Mouse (Mus musculus): ENCODE measurements at regions not wholly inside any gene's neighbourhood (a gene's known extent, or its start where the extent isn't known, plus 50 kb on each side); places are given as distances from the start of the nearest gene placed in this dataset.

GRCm38 (mm10) chr3:9200156-9200555 lies 409.7 kb downstream of the Zfp704 start:
- no peaks in the 10 kb centered on the region for H3K4me1 ChIP-seq (ENCODE audit: control insufficient read depth, insufficient read depth, low read length)
- H3K36me3 ChIP-seq (ENCODE audit: control insufficient read depth, insufficient read depth, low read length): no peaks in the 10 kb centered on the region
- H3K27me3 ChIP-seq (replicated peaks; ENCODE audit: control insufficient read depth, insufficient read depth, low read length): 0 out of 2 replicates have a peak, but pooled peaks cover 2% of the 10 kb centered on the region
- H3K27ac ChIP-seq (ENCODE audit: low read length): no peak overlapping the region
- no peak overlapping the region for H3K4me3 ChIP-seq (ENCODE audit: low read length)
- no peak overlapping the region for H3K9ac ChIP-seq (ENCODE audit: low read depth, low read length)
- 52% methylated on average over 5 of the region's 5 CpGs for WGBS
- no peak overlapping the region for H3K4me2 ChIP-seq (ENCODE audit: low read depth, low read length)
- ATAC-seq: no peak
- H3K9me3 ChIP-seq (ENCODE audit: control insufficient read depth, low read length): no peaks in the 10 kb centered on the region

GRCm38 (mm10) chr3:9198652-9199332 lies 411.1 kb downstream of the Zfp704 start:
- WGBS: 76% methylated on average over 9 of the region's 9 CpGs
- no peaks in the 10 kb centered on the region for H3K36me3 ChIP-seq (ENCODE audit: control insufficient read depth, insufficient read depth, low read length)

GRCm38 (mm10) chr3:9195781-9196180 lies 414.1 kb downstream of the Zfp704 start:
- Histone ChIP-seq H3K4me3 (ENCODE audit: low read length) (no peak overlapping the region), H3K4me1 (ENCODE audit: control insufficient read depth, insufficient read depth, low read length) (no peaks in the 10 kb centered on the region), H3K27ac (ENCODE audit: low read length) (no peak overlapping the region), H3K36me3 (ENCODE audit: control insufficient read depth, insufficient read depth, low read length) (no peaks in the 10 kb centered on the region), H3K27me3 (replicated peaks; ENCODE audit: control insufficient read depth, insufficient read depth, low read length) (0 out of 2 replicates have a peak, but pooled peaks cover 2% of the 10 kb centered on the region), H3K9me3 (ENCODE audit: control insufficient read depth, low read length) (no peaks in the 10 kb centered on the region), H3K9ac (ENCODE audit: low read depth, low read length) (no peak overlapping the region), H3K4me2 (ENCODE audit: low read depth, low read length) (no peak overlapping the region)
- 70% methylated on average over 8 of the region's 8 CpGs for WGBS
- ATAC-seq: no peak

More at GRCm38 (mm10) chr3:9198652-9199332, 411.1 kb downstream of the Zfp704 start:
- no peak overlapping the region for H3K4me2 ChIP-seq (ENCODE audit: low read depth, low read length)
- no peaks in the 10 kb centered on the region for H3K4me1 ChIP-seq (ENCODE audit: control insufficient read depth, insufficient read depth, low read length)
- H3K9me3 ChIP-seq (ENCODE audit: control insufficient read depth, low read length): no peaks in the 10 kb centered on the region
- H3K4me3 ChIP-seq (ENCODE audit: low read length): no peak overlapping the region
- H3K9ac ChIP-seq (ENCODE audit: low read depth, low read length): no peak overlapping the region
- H3K27me3 ChIP-seq (replicated peaks; ENCODE audit: control insufficient read depth, insufficient read depth, low read length): 0 out of 2 replicates have a peak, but pooled peaks cover 2% of the 10 kb centered on the region
- H3K27ac ChIP-seq (ENCODE audit: low read length): no peak overlapping the region
- no peak for ATAC-seq

GRCm38 (mm10) chr3:9189366-9190287 lies 420.3 kb downstream of the Zfp704 start:
- Histone ChIP-seq H3K9me3 (ENCODE audit: control insufficient read depth, low read length) (no peaks in the 10 kb centered on the region), H3K4me1 (ENCODE audit: control insufficient read depth, insufficient read depth, low read length) (0 out of 2 replicates have a peak, but pooled peaks cover 3% of the 10 kb centered on the region), H3K9ac (ENCODE audit: low read depth, low read length) (no peak overlapping the region), H3K27ac (ENCODE audit: low read length) (no peak overlapping the region), H3K36me3 (ENCODE audit: control insufficient read depth, insufficient read depth, low read length) (no peaks in the 10 kb centered on the region), H3K4me3 (ENCODE audit: low read length) (no peak overlapping the region), H3K27me3 (replicated peaks; ENCODE audit: control insufficient read depth, insufficient read depth, low read length) (peaks cover 8% of the 10 kb centered on the region; the same call in 1 of the 2 replicates), H3K4me2 (ENCODE audit: low read depth, low read length) (no peak overlapping the region)
- 0 out of 2 replicates have a peak, but pooled peaks have one; percentile 27 for ATAC-seq
- WGBS: 69% methylated on average over 15 of the region's 15 CpGs

GRCm38 (mm10) chr3:9186364-9187120 lies 423.3 kb downstream of the Zfp704 start:
- H3K36me3 ChIP-seq (ENCODE audit: control insufficient read depth, insufficient read depth, low read length): no peaks in the 10 kb centered on the region
- H3K4me2 ChIP-seq (ENCODE audit: low read depth, low read length): no peak overlapping the region
- peak; percentile 92 for ATAC-seq
- H3K4me3 ChIP-seq (ENCODE audit: low read length): no peak overlapping the region
- WGBS: 62% methylated on average over 6 of the region's 6 CpGs
- H3K4me1 ChIP-seq (ENCODE audit: control insufficient read depth, insufficient read depth, low read length): 0 out of 2 replicates have a peak, but pooled peaks cover 3% of the 10 kb centered on the region
- peaks cover 8% of the 10 kb centered on the region for H3K27me3 ChIP-seq (replicated peaks; ENCODE audit: control insufficient read depth, insufficient read depth, low read length)
- no peak overlapping the region for H3K9ac ChIP-seq (ENCODE audit: low read depth, low read length)
- H3K9me3 ChIP-seq (ENCODE audit: control insufficient read depth, low read length): no peaks in the 10 kb centered on the region
- H3K27ac ChIP-seq (ENCODE audit: low read length): no peak overlapping the region

GRCm38 (mm10) chr3:9181576-9181975 lies 428.3 kb downstream of the Zfp704 start:
- 82% methylated on average over 11 of the region's 11 CpGs for WGBS
- H3K27ac ChIP-seq (ENCODE audit: low read length): no peak overlapping the region
- no peaks in the 10 kb centered on the region for H3K4me1 ChIP-seq (ENCODE audit: control insufficient read depth, insufficient read depth, low read length)
- H3K4me2 ChIP-seq (ENCODE audit: low read depth, low read length): no peak overlapping the region
- H3K9me3 ChIP-seq (ENCODE audit: control insufficient read depth, low read length): no peaks in the 10 kb centered on the region
- no peaks in the 10 kb centered on the region; the same call in 1 of the 2 replicates for H3K27me3 ChIP-seq (replicated peaks; ENCODE audit: control insufficient read depth, insufficient read depth, low read length)
- H3K36me3 ChIP-seq (ENCODE audit: control insufficient read depth, insufficient read depth, low read length): no peaks in the 10 kb centered on the region
- ATAC-seq: no peak
- no peak overlapping the region for H3K9ac ChIP-seq (ENCODE audit: low read depth, low read length)
- no peak overlapping the region for H3K4me3 ChIP-seq (ENCODE audit: low read length)

- H3K27me3 ChIP-seq (replicated peaks; ENCODE audit: control insufficient read depth, insufficient read depth, low read length): no peaks in the 10 kb centered on the region; the same call in 1 of the 2 replicates
- WGBS: 60% methylated on average over 6 of the region's 6 CpGs
These were observed 430.2 kb downstream of the Zfp704 start for GRCm38 (mm10) chr3:9179641-9180040.

GRCm38 (mm10) chr3:9174517-9174832 lies 435.4 kb downstream of the Zfp704 start:
- Histone ChIP-seq H3K27ac (ENCODE audit: low read length) (0 out of 2 replicates have a peak overlapping the region, but pooled peaks have one; percentile 3), H3K27me3 (replicated peaks; ENCODE audit: control insufficient read depth, insufficient read depth, low read length) (no peaks in the 10 kb centered on the region), H3K36me3 (ENCODE audit: control insufficient read depth, insufficient read depth, low read length) (no peaks in the 10 kb centered on the region), H3K9ac (ENCODE audit: low read depth, low read length) (no peak overlapping the region), H3K4me2 (ENCODE audit: low read depth, low read length) (no peak overlapping the region), H3K4me1 (ENCODE audit: control insufficient read depth, insufficient read depth, low read length) (0 out of 2 replicates have a peak, but pooled peaks cover 3% of the 10 kb centered on the region), H3K4me3 (ENCODE audit: low read length) (no peak overlapping the region), H3K9me3 (ENCODE audit: control insufficient read depth, low read length) (no peaks in the 10 kb centered on the region)
- 55% methylated on average over 2 of the region's 2 CpGs for WGBS
- no peak for ATAC-seq

More at GRCm38 (mm10) chr3:9179641-9180040, 430.2 kb downstream of the Zfp704 start:
- Histone ChIP-seq H3K9me3 (ENCODE audit: control insufficient read depth, low read length) (no peaks in the 10 kb centered on the region), H3K4me1 (ENCODE audit: control insufficient read depth, insufficient read depth, low read length) (no peaks in the 10 kb centered on the region), H3K4me3 (ENCODE audit: low read length) (no peak overlapping the region), H3K4me2 (ENCODE audit: low read depth, low read length) (no peak overlapping the region), H3K9ac (ENCODE audit: low read depth, low read length) (no peak overlapping the region), H3K27ac (ENCODE audit: low read length) (no peak overlapping the region), H3K36me3 (ENCODE audit: control insufficient read depth, insufficient read depth, low read length) (no peaks in the 10 kb centered on the region)
- no peak for ATAC-seq

All from intestine, embryonic 16.5 days (tissue).